9 mouse cellular contexts compared by ENCODE assay signal in the genomic region with DNA sequence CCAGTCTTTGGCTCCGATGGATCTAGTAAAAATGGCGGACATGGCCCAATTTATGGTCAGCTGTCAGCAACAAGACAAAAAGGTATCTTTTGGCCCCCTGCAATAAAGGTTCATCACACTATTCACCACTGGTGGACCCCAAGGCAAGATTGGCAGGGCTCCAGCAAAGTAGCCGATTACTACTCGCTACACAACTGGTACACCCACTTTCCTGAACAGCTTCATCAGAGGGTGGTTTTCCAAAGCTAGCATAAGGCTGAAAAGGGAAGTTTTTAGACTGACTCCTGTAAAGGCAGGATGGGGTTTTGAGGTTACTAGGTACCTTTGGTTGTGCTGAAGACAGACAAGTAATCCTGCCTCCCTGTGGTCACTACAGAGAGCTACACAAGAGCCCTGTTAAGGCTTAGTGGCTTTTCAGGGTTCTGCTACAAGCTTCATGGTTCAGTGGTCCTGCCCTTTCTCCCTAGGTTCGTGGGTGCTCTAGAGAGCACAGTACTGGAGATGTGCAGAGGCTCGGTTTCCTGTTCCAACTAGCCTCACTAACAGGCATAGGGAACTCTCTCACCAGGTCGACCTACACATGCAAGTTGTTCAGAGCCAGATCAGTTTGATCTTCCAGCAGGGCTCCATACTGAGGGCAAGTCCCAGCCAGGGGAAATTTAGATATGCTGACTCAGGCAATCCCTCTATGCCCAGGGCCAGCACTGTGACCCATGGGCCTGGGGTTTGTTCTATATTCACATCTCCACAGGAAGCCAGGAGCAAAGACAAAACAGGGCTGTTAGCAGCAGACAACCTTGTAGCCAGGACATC. TPM values are rescaled to one million over a fixed set of nuclear protein-coding genes. Genes with fewer than 3 reads are reported as not detected.
DNase-seq lines count a peak whose midpoint lies in the region; TF ChIP-seq lines count a peak whose summit lies in the region.
"Had no signal": no experiment of that assay in that cellular context is flagged by ENCODE, and none has a peak within 500 bp of the region (broad histone marks: within the 10 kb centered on the region; RNA-seq: fewer than 3 reads in every experiment).

No protein-coding gene starts in this region.

- no peak for TF ChIP-seq POLR2A in bone marrow, adult 2 months (IDR thresholded peaks at IDR 0.05; ENCODE audit: borderline replicate concordance, control insufficient read depth, low read depth, low read length)
- TF ChIP-seq POLR2A in small intestine, adult 2 months (IDR thresholded peaks at IDR 0.05; ENCODE audit: low read depth, low read length), result 0 out of 2 replicates have a peak, but pooled peaks have one; percentile 8

- no peaks in the 10 kb centered on the region for H3K27me3 ChIP-seq in heart, embryonic 10.5 days (ENCODE audit: insufficient read depth, poor library complexity, severe bottlenecking)
- H3K27me3 ChIP-seq in small intestine, adult 2 months (ENCODE audit: control insufficient read depth, insufficient read depth, low read length), result no peaks in the 10 kb centered on the region

- peaks cover 42% of the 10 kb centered on the region for H3K4me1 ChIP-seq in heart, embryonic 10.5 days
- H3K4me1 ChIP-seq in bone marrow, adult 2 months (ENCODE audit: control insufficient read depth, insufficient read depth, low read length), result peaks cover 4% of the 10 kb centered on the region
- H3K4me1 ChIP-seq in small intestine, adult 2 months (ENCODE audit: control insufficient read depth, insufficient read depth, insufficient read length, low read length), result peaks cover 41% of the 10 kb centered on the region

- H3K27ac ChIP-seq in heart, embryonic 10.5 days, result no peak overlapping the region
- H3K27ac ChIP-seq in bone marrow, adult 2 months (ENCODE audit: control insufficient read depth, insufficient read depth, low read depth, low read length, poor library complexity), result no peak overlapping the region
- H3K27ac ChIP-seq in small intestine, adult 2 months (ENCODE audit: insufficient read depth, low read depth, low read length), result peak overlapping the region; percentile 93

- peak; percentile 71 for DNase-seq in heart, embryonic 10.5 days (ENCODE audit: low spot score)
- DNase-seq in heart, adult 8-10 months (ENCODE audit: low spot score), result no peak
- DNase-seq in A20 (ENCODE audit: low read depth, low spot score), result peak; percentile 69
- DNase-seq in kidney, adult 9 months, result peak; percentile 85
- no peak for DNase-seq in gastrocnemius, adult 8-10 months (ENCODE audit: low spot score in 2 of 2)
- no peak for DNase-seq in ovary, postnatal 14 days (ENCODE audit: low spot score)

- H3K9me3 ChIP-seq in heart, embryonic 10.5 days, result no peaks in the 10 kb centered on the region

- H3K4me3 ChIP-seq in heart, embryonic 10.5 days, result no peak overlapping the region
- no peak overlapping the region for H3K4me3 ChIP-seq in bone marrow, adult 2 months (replicated peaks; ENCODE audit: control insufficient read depth, low read depth, low read length)
- H3K4me3 ChIP-seq in small intestine, adult 2 months (ENCODE audit: low read depth, low read length), result peak overlapping the region; percentile 35

- peaks cover 40% of the 10 kb centered on the region for H3K36me3 ChIP-seq in heart, embryonic 10.5 days
- H3K36me3 ChIP-seq in small intestine, adult 2 months (ENCODE audit: control insufficient read depth, insufficient read depth, low read length), result peaks cover 26% of the 10 kb centered on the region

- 0 out of 2 replicates have a peak, but pooled peaks have one; percentile 12 for TF ChIP-seq CTCF in bone marrow, adult 2 months (IDR thresholded peaks at IDR 0.05; ENCODE audit: control insufficient read depth, insufficient read depth, low read length)
- no peak for TF ChIP-seq CTCF in small intestine, adult 2 months (IDR thresholded peaks at IDR 0.05; ENCODE audit: extremely low read depth, insufficient read length, insufficient replicate concordance, low read depth, low read length)

- WGBS in heart, embryonic 10.5 days, result 88% methylated on average over 7 of the region's 7 CpGs
- WGBS in bone marrow, adult 2 months, result 67% methylated on average over 7 of the region's 7 CpGs
- 46% methylated on average over 7 of the region's 7 CpGs for whole genome bisulfite sequencing in small intestine, adult 2 months

RNA-seq across cellular contexts. Expression of a gene that starts 4.0 kb away (rescaled TPM):
- polyA plus RNA-seq in heart, embryonic 10.5 days (2016; fragmentation: Nextera tagmentation; extraction: Ambion mirVana), result 587 and 673 TPM in 2 replicates
- 100 to 1,000 TPM; 130 to 152 (median 141) TPM for total RNA-seq in heart, adult 8-10 months (2022)
- polyA plus RNA-seq in bone marrow, adult 2 months (2011; ENCODE audit: insufficient read depth, insufficient read length, low replicate concordance, missing spikeins), result 112 and 172 TPM in 2 replicates
- 489 and 1,022 TPM in 2 replicates for polyA plus RNA-seq in small intestine, adult 2 months (2012; rRNA removed)
- 10 to 100 TPM; 74.3 to 86.2 (median 80.7) TPM for total RNA-seq in gastrocnemius, adult 8-10 months (2022)

RNA-seq across cellular contexts. Expression of a gene that starts 4.4 kb away (rescaled TPM):
- 550 and 670 TPM in 2 replicates for polyA plus RNA-seq in heart, embryonic 10.5 days (2016; fragmentation: Nextera tagmentation; extraction: Ambion mirVana)
- total RNA-seq in heart, adult 8-10 months (2022), result 100 to 1,000 TPM; 217 to 256 (median 229) TPM
- 86.5 and 236 TPM in 2 replicates for polyA plus RNA-seq in bone marrow, adult 2 months (2011; ENCODE audit: insufficient read depth, insufficient read length, low replicate concordance, missing spikeins)
- 442 and 705 TPM in 2 replicates for polyA plus RNA-seq in small intestine, adult 2 months (2012; rRNA removed)
- total RNA-seq in gastrocnemius, adult 8-10 months (2022), result 100 to 1,000 TPM; 162 to 245 (median 209) TPM

RNA-seq across cellular contexts. Expression of a gene that starts 20.7 kb away (rescaled TPM):
- 365 and 444 TPM in 2 replicates for polyA plus RNA-seq in heart, embryonic 10.5 days (2016; fragmentation: Nextera tagmentation; extraction: Ambion mirVana)
- 10 to 100 TPM; 32.3 to 51.0 (median 45.7) TPM for total RNA-seq in heart, adult 8-10 months (2022)
- 165 and 174 TPM in 2 replicates for polyA plus RNA-seq in bone marrow, adult 2 months (2011; ENCODE audit: insufficient read depth, insufficient read length, low replicate concordance, missing spikeins)
- 12.0 and 24.0 TPM in 2 replicates for polyA plus RNA-seq in small intestine, adult 2 months (2012; rRNA removed)
- 10 to 100 TPM; 20.1 to 40.8 (median 35.8) TPM for total RNA-seq in gastrocnemius, adult 8-10 months (2022)

RNA-seq across cellular contexts. Expression of a gene that starts 20.8 kb away (rescaled TPM):
- 186 and 201 TPM in 2 replicates for polyA plus RNA-seq in heart, embryonic 10.5 days (2016; fragmentation: Nextera tagmentation; extraction: Ambion mirVana)
- 10 to 100 TPM; 77.9 to 91.8 (median 84.8) TPM for total RNA-seq in heart, adult 8-10 months (2022)
- 26.6 and 32.6 TPM in 2 replicates for polyA plus RNA-seq in bone marrow, adult 2 months (2011; ENCODE audit: insufficient read depth, insufficient read length, low replicate concordance, missing spikeins)
- 46.4 and 97.9 TPM in 2 replicates for polyA plus RNA-seq in small intestine, adult 2 months (2012; rRNA removed)
- total RNA-seq in gastrocnemius, adult 8-10 months (2022), result 10 to 100 TPM; 42.5 to 54.1 (median 49.7) TPM

RNA-seq across cellular contexts. Expression of a gene that starts 26.5 kb away (rescaled TPM):
- polyA plus RNA-seq in heart, embryonic 10.5 days (2016; fragmentation: Nextera tagmentation; extraction: Ambion mirVana), result not detected in 2 replicates
- under 1 TPM in 1 of 4 experiments, not detected in 3; 0.34 TPM for total RNA-seq in heart, adult 8-10 months (2022)
- polyA plus RNA-seq in bone marrow, adult 2 months (2011; ENCODE audit: insufficient read depth, insufficient read length, low replicate concordance, missing spikeins), result not detected in 2 replicates
- 0.51 TPM in 1 of 2 replicates, not detected in the other for polyA plus RNA-seq in small intestine, adult 2 months (2012; rRNA removed)
- total RNA-seq in gastrocnemius, adult 8-10 months (2022), result 100 to 1,000 TPM; 157 to 382 (median 178) TPM
- total RNA-seq: hematopoietic stem cell, adult 5-6 weeks had no signal

Comparison
In these comparisons a context has a peak if more than half of its experiments do, and no peak if none do; other contexts are left out.
1. DNase-seq: peak in heart, embryonic 10.5 days (single experiment), A20 (single experiment) and kidney, adult 9 months (single experiment); none in heart, adult 8-10 months (single experiment), gastrocnemius, adult 8-10 months (0 of 2) and ovary, postnatal 14 days (single experiment).